Mouse (Mus musculus): ENCODE measurements around the gene Gata3.

The Gata3 gene

DNA sequence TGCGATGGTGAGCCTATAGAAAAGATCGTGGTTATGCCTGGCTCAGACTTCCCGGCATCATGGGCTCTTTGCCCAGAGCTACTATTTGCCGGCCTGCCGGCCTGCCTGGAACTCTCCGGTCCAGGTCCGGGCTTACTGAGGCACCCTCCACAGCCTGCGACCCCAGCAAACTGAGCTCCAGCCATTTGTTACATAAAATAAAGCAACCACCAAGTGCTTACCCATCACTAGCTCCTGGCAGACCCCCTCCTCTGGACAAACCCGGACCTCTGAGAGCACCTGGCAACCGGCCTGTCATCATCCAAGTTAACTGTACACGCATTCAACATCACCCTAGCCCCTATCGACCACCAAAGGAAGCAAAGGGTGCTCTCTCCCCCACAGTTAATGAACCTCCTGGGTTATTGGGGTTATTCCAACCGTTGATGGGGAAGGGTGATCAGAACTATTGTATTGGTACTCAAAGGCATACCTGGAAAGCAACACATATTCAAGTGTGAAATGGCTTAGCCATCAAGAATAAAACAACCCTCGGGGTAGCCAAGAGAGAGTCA is 4.5 kb downstream of the Gata3 start:
- DNase-seq = no peak

DNA sequence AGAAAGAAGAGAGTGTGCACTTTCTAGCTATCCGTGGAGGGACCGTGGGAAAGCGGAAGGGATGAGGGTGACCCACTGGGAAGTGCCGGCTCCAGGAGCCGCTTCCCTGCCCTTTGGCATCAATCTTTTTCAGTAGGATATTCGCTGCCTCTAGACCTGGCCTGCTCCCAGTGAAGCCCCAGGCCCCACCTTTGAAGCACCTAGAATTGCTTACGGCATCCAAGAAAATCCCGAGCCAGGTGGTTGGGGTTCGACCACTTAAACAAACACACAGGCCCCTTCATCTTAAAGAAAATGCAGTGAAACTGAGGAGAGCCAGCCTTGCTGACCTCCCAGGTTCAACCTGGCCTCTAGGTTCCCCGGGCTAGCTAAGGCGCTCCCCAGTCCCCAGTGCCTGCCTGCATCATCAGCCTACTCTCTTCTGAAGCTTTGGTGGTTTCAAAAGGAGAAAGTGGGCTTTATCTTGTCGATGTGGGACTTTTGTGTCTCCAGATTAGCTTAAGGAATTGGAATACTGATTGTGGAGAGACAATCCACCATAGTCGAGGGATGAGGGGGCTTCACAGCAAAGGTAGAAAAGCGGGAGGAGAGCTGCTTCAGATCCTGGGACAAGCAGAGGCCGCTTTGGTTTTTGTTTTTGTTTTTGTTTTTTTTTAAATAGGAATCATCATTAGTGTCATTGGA is 5.2 kb downstream of the Gata3 start:
- DNase-seq = no peak

DNA sequence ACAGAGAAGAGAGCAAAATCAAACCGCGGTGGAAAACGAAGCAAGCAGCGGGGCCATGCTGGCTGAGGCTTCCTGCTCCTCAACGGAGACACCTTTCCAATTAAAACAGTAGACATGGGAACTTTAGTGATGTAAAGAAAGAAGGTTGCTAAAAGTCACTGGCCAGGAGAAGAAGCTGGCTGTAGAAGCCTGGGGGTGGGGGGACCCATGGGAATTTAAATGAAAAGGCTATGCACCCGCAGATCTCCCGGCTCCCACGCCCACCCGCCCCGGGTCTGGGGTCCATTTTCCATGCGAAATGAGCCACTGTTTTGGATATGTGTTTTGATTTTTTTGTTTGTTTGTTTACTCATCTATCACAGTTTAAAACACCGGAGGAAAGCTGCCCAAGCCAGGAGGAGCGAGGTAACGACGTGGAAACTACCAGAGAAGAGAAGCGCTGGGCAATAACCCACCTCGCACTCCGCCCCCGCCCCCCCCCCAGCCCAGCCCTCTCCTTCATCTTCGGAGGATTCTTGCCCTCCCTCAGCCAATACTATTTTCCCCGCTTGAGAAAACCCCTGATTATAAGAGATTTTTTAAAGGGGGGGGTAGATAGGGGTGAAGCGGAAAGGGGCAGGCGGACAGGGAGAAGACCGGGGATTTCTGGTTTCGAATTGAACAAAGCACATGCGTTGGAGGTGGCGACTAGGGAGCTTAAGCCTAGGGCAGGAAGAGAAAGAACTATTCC is 5.9 kb downstream of the Gata3 start:
- no peak for DNase-seq

DNA sequence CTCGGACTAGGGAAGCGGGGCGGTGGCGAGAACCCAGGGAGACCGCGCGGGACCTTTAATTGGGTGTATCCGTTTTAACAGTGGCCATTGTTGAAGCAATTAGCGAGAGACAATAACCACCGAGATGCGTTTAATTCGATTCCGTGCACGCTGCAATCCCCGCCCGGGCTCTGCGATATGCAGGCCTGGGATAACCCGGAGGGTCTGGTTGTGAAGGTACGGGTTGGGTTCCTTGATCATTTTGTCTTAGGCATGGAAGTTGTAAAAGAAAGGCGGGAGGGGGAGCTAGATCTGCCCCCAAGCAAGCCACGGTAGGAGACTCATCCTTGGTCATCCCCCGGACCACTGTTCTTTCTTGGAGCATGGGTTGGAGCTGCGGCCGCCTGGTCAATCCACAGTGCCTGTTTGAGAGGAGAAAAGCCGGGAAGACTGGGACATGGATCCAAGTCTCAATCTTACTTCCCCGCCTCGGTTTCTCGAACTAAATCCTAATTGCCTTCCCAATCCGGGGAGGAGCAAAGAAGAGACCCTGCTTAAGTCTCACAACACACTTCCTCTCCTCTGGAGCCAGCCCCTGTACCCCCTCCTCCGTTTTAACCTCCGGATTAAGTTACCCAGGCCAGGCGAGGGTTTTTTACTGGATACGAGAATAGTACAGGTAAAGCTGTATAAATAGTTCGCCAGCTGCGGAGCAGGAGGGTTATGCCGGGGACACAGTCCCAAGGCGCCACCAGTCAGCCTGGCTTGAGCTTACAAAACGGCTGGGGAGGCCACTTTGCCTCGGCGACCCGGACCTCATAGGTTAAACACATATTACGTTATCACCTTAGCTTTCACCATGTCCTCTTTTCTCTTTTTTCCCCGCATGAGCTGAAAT is 6.7 kb downstream of the Gata3 start:
- DNase-seq = no peak

DNA sequence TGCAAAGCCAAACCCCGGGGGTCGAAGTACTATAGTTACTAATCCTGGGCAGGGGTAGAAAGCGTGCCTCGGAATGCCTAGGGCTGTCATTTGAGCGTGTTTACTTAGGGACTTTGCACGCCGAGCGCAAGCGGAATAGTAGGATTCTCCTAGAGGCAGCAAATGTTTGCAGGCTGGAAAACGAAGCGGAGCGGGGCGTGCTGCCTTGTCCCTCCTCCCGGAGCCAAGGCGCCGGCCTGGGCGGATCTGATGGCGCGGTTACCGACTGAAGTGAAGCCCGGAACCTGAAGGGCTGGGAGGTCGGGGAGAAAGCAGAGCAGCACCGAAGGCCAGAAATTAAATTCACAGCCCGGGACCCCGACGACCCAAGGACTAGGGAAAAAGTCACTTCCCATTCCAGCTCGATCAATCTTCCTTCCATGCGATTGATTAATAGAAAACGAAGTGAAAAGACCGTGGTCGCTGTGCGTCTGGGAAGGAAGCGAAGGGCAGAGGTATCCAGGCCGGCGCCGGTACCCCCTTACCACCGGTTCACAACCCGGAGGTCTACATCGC is 7.4 kb downstream of the Gata3 start:
- no peak for DNase-seq

DNA sequence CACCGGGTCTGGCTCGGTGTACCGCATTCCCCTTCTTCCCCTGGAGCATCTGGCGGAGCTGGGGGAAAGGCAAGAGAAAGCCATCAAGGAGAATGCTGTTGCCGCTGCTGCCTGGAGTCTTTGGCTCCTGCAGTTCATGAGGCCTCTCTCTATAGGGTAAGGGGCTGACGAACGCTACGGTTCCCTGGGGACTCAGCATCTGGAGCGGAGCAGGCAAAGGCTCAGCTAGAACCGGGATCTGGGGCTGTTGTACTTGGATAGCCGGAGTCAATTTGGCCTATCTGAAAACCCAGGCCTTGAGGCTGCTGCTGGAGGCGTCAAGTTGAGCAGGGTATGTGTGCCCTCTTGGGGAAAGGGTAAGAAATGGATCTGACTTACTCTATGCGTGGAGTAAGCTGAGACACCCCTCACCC is 8.2 kb downstream of the Gata3 start:
- DNase-seq = no peak

DNA sequence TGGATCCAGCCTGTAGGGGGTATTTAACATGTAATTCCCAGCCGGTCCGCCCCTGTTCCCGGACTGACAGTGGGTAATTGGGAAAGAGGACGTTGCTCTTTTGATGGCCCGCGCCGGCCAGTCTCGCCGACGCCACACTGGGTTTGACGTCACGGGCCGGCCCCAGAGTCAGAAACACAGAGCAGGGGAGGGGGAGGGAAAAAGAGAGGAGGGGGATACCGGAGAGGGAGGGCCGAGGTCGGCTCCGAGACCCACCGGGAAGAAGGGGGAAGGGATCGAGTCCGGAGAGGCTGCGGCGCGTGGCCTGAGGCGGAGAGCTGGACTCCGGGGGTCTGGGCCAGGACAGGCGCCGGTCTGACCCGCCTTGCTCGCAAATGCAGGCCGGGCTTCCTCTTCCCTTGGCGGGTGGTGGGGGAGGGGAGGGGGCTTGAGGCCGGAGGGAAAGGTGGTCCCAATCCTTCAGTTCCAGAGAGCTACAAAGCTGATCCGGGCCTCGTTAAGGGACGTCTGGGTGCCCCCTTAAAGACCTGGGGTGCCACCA is 8.7 kb downstream of the Gata3 start, which contains the start of gene 4930412O13Rik:
Gene 4930412O13Rik (plus strand): TSS at position 202 of the 541 bp plus-strand sequence.
- no peak for DNase-seq

DNA sequence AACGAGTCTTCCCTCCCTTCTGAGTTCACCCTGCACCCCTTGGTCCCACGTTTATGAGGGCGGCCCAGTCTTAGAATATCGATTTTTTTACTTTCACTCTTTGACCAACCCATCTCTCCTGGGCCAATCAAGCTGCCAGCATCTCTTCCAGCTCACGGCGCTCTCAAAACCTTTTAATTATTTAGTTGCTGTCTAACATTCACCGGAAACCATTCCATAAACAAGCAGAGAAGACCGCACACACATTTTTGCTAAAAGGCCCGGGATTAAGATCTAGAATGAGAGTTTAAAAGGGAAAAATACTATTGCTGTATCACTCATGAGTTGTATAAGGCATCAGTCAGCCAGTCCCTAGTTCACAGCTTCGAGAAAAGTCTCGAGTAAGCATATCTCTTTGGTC is 9.6 kb downstream of the Gata3 start:
- no peak for DNase-seq

DNA sequence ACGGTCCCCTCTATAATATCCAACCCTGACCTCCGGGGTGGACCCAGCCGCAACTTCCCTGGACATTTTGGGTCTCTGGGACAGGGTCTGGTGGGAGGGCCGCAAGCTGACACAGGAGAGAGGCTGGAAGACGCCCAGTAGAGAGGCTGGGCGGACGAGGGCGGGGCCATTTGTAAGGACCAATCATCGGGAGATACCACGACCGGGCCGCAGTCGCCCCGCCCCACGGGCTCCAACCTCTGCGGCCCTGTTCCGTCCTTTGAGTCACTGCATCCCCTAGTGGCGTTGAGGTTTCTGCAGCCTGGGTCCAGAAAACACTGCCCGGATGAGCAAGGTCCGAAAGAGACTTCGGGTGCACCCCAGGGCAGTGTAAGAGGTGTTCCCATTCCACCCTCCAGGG is 10.3 kb downstream of the Gata3 start:
- DNase-seq = no peak

DNA sequence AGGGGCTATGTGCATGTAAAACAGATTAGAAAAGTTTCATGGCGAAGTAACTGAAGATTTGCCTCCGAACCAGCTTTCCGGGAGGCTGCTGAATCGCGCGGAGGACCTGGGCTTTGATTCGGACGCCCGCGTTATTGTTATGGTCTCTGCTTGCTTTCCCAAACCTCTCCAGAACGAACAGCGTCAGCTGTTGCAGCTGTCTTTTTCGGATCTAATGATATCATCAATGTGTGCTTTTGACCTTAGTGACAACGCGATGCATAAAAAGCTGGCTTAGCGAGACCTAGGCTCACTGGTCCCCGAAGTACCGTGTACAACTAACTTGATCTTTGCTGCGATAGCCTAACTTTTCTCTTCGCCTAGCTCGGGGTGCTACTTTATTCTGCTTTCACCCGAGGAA is 10.7 kb downstream of the Gata3 start:
- DNase-seq = no peak

DNA sequence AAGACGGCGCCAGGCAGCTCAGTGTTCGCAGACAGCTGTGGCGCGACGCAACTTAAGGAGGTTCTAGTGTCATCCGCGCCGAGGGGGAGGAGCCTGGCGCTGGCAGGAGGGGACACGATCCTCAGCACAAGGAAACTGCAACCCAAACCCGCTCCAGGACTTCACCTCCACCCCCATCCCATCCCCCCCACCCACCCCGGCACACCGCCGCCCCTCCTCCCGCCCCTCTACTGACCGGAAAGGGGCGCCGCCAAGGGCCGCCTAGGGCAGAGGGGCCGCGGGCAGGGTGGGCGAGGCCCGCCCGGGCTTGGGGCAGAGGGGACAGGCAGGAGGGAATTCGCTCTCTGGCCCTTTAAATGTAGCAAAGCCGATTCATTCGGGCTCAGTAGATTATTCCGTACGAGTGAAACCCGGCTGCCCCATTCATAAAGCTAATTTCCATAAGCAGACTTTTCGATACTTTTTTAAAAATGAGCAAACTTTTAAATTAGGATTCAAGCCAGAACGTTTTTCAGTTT is 11.2 kb downstream of the Gata3 start:
- no peak for DNase-seq

DNA sequence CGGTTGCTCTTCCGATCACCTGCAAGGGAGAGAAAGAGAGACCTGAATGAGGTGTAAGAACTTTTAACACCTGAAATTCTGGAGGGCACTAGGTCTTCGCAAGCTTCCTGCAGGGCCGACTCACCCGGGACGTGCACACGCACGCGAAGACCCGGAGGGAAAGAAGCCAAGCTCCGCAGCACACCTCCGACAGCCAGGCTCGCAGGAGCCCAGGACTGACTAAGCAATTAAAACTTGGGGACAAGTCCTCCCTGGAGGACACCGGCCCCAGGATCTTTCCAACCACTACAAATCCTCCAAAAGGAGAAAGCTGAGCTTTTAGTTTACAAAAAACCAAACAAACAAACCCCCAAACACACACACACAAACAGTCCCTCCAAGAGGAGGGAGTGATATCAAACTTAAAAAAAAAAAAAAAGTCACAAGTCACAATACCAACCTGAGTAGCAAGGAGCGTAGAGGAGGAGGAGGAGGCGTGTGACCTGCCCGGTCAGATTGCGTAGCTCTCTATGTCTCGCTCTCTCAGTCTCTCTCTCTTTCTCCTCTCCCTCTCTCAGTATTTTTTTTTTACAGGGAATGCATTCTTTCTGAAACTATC is 11.8 kb downstream of the Gata3 start:
- no peak for DNase-seq

DNA sequence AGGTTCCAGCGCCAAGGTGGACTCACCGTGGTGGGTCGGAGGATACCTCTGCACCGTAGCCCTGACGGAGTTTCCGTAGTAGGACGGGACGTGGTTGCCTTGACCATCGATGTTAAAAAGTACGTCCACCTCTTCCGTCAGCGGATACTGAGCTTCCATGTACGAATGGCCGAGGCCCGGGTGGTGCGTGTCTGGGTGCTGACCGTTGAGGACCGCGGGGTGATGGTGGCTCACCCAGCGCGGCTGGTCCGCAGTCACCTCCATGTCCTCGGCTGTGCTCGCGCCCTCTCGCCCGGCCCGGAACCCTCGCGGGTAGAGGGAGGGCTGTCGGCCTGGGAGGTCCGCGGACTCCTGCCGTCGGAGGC is 12.5 kb downstream of the Gata3 start:
- no peak for DNase-seq

DNA sequence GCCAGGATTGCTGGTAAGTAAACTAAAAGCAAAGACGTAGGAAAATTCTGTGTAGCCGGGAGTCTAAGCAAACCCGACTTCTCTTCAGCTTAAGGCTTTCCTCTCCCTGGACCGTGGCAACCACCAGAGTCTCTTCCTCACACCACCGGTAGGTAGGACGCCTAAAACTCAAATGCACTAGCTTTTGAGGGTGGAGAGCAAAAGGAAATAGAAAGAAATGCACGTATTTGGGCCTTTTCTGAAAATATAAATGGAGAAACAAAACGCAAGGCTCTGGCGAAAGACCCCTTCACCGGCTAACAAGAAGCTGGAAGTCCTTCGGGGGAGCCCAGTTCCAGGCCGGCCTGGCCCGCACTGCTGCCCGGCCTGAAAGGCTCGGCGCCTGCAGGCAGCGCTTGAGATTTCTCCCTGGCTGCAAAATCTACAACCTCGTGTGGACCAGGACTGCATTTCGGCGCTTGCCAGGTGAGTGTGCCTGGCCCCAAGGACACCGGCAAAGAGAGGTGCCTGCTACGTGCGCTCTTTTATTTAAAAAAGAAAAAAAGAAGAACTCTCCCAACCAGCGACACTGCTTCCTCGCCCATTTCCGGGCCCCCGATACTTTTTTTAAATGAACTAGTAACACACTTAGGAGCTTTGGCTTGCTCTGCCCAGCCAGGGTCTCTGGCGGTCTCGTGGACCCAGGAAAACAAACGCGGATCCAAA is 13.1 kb downstream of the Gata3 start:
- no peak for DNase-seq

DNA sequence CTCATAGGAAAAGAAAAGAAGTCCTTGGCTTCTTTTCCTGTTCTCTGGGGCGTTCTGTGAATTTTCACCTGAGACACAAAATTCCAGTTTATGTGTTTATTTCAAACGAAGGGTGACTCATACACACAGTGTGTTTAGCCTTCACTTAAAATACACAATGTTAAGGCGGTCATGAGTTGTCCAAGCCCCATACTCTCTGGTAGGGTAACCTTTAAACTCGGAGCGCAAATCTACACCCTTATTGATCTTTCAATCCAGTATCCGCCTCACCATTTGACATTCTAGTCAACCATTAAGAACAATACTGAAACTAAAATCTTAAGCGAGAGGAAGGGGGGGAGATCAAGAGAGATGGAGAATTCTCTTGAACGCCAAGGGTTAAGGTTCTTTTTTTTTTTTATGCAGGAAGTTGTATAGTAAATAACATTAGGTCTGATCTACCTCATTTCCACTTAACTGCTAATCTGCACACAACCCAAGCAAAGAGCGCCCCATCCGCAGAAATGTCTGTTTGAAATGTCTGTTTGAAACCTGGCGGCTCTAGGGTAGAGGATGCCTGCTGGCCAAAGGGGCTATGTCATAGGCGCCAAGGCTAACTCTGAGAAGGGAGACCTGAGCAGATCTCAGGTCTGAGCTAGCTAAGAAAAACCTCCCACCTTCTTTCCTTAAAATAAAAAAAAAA is 14.0 kb downstream of the Gata3 start:
- DNase-seq = no peak

DNA sequence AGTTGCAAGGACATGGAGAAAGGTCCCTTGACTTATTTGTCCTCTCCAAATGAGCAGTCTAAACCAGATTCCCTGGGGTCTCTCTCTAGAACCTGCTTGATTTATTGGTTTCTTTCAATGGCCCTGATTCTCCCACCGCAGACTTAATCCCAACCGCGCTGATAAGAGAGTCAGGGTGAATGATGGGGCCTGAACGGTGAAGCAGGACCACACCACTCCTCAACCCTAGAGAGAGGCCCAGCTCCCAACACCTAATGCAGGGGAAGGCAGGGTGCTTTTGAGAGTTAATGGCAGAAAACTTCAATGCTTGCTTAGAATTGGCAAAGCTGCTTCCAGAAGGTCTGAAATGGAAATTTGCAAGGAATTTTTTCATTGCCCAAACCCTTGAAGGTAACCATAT is 14.6 kb downstream of the Gata3 start:
- DNase-seq = no peak

DNA sequence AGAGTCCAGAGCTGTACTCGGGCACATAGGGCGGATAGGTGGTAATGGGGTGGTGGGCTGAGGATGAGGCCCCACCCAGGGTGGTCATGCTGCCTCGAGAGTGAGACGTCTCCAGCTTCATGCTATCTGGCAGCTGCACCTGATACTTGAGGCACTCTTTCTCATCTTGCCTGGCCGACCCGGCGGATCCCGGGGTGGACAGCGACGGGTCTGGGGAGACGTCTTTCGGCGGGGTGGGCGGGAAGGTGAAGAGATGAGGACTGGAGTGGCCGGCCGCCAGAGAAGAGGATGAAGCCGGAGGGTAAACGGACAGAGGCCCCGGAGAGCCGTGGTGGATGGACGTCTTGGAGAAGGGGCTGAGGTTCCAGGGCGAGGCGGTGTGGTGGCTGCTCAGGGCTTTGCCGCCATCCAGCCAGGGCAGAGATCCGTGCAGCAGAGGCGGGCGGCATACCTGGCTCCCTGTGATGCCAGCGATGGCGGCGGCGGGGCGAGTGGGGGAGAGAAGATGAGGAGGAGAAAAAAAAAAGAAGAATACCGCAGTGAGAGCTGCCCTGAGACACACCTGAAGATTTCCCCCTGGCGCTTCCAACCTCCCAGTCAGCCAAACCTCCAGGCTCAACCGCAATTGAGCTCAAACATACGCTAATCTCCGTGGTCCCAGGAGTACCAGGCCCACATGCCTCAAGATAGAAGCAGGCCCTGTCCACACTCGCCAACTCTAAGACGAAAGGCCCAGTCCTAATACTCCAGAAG is 15.2 kb downstream of the Gata3 start:
- DNase-seq = no peak

DNA sequence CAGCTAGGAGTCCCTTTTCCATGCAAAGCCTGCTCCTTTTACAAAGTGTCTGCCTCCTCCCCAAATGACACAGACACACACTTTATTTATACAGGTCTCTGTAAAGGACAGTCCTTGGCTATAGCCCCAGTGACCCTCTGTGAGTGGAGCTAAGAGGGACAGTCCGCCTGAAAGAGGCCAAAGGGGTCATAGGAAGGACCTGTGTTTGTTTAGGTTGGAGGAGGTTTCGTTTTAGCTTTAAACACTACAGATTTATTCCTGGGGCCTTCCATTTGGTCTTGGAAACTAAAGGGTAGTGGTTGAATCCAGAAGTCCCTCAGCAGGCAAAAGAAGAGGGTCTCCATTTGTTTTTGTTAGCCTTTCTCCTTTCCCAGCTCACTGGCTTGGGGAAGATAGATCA is 16.1 kb downstream of the Gata3 start:
- no peak for DNase-seq

DNA sequence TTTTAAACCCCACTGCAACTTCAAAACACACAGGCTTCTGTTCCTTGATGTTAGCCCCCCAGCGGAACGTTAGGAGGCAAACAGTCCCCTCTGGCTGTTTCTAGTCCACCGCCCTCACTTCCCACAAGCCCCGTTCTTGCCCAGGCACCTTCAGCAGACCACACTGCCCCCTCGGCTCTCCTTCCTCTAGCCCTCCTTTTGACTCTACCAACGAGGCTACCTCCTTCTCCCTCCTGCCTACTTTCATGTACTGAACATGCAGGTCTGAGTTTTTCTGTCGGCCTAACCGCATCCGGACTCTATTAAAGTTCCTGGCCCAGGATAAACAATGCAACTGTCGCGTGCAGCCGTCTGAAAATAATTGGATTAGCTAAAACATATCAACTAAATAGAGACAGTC is 17.2 kb downstream of the Gata3 start:
- DNase-seq = no peak

DNA sequence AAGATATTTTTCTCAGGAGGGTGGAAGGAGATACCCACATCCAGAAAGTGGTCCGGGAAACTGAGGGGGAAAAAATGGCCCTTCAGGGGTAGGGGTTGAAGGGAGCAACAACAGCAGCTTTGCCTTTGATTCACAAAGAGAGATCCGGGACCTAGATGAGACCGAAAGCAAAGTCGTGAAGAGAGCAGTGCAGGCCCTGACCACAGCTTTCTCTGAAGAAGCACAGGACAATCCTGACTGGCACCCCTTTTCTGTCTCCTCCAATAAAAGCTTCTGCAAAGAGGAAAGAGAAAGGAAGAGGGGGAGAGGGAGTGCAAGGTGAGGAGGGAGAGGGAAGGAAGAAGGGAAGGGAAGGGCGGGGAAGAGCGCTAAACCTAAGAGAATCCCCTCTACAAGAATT is 18.0 kb downstream of the Gata3 start:
- DNase-seq = no peak
